Mouse (Mus musculus) gastrocnemius, postnatal 4 days (tissue): Measurements from ENCODE around the gene Epop. TPM values are rescaled to one million over a fixed set of nuclear protein-coding genes. Genes with fewer than 3 reads are reported as not detected.

Experiments
- DNase-seq, 2 experiments: peaks; one replicate each; pipeline ENCODE4 v3.0.0; 2021 to 2022; ENCODE audit warnings: low spot score in 2 of 2, mixed read lengths in 2 of 2
- total RNA-seq, 2 experiments: library from RNA; stranded (reverse); gene quantifications; 2 replicates each; pipeline ENCODE4 v1.2.3; 2021

Epop gene
- total RNA-seq, 2 experiments from 2014 or later, result 0.47 to 0.76 TPM

DNA sequence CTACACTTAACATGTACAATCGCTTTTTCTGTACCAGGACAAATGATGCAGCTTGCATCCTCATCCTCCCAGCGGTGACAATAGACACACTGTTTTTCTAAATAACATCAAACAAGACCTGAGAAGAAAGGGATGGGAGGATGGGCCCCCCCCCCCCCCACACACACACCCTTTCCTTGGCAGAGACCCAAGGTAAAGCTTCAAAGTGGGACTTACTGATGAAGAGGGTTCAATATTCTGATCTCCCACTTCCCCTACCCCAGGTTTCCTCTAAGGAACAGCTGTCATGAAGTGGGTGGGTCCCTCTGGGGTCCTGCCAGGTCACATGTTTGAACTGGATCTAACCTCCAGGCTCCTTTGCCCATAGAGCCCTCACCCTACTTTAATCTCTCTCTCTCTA lies 1.5 kb upstream of the Epop start:
- no peak for DNase-seq

DNA sequence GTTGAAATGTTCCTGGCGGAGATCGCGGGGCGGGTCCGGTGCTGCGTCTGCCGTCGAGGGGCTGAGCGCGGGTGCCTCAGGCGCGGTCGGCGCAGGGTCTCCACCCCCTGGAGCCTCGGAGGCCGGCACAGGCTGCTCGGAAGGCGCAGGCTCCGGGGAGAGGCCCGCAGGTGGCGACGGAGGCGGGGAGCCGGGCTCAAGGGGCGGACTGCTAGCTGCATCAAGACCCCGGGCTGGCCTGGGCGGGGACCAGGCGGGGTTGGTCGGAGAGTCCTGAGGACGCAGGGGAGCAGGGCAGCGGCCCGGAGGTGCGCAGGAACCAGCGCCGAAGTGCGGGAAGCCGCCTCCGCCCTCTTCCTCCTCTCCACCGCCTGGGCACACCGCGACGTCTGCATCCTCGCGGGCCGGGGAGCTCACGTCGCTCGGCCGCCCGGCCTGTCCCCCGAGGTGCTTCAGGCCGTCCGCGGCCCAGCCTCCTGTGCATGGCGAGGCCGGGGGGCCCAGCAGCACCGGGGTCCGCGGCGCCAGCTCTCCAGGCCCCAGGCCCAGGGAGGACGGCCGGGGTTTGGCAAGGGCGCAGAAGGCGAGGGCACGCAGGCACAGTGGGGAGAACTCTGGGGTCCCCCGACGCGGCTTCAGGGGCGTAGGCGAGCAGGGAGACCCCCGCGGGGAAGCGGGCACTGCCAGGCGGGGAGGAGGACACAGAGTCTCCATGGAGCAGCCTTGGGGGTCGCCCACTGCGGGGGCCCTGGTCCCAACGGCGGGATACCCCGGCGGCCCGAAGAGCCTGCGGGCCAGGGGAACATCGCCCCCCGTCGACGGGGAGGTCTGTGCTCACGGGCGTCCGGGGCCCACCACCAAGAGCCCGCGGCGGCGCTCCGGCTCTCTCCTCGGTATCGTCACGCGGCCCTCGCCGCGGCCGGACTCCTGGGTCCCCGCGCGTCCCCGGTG lies 659 bp downstream of the Epop start:
- peak; percentile 24 to 33 for DNase-seq

DNA sequence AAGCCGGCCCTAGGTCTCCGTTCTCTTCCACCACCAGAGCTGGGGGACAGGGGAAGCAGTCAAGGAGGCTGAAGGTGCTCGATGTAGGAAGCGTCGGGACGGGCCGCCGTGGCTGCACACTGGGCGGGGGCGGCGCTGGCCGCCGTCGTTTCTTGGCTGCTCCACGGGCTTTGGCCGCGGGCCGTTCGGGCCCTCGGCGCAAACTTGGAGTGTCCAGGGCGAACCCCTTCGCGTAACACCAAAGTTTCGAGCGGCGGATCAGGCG lies 1.3 kb downstream of the Epop start:
- DNase-seq, result peak; percentile 22 to 28

DNA sequence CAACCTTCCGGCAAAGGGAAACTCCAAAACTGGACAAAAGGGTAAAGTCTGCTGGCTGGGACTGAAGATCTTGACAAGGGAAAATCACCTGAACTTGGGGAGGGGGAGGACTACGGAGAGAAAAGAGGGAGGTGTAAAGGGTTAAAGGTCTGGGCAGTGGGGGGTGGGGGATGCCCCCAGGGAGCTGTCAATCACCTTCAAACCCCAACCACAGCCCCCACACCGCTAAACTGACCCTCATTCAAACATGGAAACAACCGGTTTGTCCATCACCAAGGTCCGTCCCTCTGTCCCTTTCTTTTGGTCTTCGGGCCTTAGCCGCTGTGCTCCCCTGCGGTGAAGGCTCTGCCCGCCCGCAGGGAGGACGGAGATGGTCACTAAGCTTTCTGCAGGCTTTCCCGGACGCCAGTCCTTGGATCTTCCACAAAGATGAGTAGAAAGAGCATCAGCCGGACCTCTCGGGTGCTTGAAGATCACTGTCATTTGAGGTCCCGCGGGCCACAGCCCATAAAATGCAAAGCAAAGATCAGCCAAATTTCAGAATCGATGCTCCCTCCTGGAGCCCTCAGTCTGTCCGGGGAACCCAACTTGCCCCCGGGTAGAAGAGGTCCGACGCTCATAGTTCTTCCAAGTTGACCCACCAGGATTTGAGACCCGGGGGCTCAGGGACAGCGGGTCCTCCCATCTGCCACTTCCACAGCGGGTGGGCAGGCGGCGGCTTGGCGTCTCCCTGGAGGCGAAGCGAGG lies 1.8 kb downstream of the Epop start:
- DNase-seq, result no peak

DNA sequence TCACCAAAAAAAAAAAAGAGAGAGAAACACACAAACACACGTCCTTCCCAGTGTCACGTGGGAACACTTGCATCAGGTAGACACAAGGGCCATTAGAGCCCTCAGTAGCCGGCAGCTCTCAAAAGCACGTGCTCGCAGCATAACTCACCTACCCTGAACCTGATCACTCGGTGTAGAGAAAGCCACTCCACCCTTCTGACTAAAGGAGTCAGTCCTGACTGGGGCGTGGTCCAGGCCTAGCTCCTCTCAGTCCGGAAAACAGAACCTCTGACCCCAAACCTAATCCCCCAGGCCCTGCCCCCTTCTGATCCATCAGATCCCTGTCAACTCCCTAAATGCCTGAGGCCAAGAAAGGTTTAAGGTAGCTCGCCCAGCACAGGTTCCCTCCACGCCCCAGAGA lies 2.7 kb downstream of the Epop start:
- DNase-seq, result no peak

DNA sequence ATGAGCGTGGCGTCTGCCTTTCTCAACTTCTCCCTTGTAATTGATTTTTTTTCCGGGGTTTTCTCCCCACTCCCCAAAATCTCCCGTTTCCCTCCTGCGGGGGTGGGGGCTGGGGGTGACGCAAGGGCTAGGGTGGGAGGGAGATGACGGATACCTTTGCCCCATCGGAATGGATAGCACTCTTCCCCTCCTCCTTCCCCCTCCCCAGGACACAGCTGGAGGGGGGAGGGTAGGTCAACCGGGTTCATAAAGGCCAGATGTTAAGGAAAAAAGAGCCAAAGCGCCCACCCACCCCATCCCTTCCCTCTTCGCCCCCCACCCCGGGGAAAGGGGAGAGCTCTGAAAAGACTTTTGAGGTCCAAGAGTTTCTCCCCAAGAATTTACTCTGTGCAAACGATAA lies 3.1 kb downstream of the Epop start:
- no peak for DNase-seq

DNA sequence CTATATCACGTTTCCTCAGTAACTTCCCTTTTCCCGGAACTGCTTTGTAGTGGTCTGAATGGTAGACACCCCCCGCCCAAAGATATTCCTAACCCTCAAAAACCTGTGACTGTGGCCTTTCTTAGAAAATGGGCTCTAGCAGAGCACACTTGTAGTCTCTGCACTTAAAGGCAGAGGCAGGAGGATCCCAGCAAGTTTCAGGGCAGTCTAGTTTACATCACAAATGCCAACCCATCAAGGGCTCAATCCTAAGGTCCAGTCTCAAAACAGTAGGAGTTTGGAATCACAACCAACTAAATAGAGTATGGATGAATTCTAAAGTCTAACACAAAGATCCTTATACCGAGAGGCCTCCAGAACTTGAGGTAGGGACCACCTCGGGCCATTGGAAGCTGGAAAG lies 4.0 kb downstream of the Epop start:
- DNase-seq, result no peak

DNA sequence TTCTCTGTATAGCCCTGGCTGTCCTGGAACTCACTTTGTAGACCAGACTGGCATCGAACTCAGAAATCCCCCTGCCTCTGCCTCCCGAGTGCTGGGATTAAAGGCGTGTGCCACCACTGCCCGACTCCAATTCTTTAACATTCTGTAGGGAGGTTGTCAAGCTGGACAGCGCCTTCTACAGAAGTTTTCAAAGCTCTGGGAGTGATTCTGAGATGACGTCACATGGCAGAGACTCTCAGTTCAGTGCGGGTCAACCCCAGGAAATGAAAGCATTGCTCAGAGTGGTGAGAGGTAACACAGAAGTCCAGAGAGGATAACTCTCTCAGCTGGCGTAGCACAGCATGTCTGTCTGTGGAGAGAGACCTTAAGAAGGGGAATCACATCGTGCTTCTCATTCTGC lies 6.3 kb downstream of the Epop start:
- no peak for DNase-seq

DNA sequence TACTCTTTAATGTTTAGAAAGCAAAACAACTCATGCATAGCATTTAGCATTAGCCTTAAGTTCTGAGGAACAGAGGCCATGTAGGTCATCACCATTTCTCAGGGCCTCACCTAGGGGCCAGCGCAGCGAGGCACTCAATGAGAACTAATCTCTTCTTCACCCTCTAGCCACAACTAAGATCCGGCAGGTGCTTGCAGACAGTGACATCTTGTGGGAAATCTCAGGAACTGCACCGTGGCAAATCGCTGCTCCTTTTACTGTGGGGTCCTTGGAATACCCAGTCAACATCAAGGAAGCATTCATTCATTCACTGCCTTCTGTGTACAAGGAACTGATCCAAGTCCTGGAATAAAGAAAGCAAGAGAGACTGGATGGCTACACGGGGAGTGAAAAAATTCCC lies 7.1 kb downstream of the Epop start:
- DNase-seq, result peak in 1 of 2 experiments; percentile 53

DNA sequence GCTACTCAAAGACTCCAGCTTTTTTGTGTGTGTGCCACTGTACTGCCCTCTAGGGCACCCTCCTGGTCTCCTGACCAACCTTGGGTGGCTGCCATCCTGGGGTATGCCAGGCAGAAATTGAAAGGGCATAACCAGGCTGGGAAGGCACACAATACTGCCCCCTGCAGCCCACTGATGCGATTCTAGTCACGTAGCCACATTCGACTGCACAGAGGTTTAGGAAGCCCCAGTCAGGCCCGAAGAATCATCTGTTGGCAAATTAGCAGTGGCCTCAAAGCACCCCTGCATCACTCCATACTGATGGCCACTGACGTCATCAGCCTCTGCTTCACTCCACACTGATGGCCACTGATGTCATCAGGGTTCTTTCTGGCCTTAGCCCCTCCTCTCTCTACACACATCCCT lies 10.1 kb downstream of the Epop start:
- DNase-seq, result peak in 1 of 2 experiments; percentile 50

DNA sequence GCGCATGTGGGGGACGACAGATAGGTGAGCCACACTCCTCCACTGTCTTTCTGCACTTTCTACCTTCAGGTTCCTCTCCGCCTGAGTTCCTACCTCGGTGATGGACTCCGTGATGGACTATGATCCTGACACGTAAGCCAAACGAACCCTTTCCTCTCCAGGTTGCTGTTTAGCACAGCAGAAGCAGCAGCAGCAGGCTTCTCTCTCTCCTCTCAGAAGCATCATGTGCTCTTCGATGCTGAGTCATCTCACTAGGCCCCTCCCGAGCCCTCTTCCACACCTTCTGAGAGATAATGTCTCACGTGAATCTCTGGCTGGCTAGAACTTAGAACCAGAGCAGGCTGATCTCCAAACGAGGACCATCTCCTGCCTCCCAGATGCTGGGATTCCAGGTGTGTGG lies 11.1 kb downstream of the Epop start:
- no peak for DNase-seq

DNA sequence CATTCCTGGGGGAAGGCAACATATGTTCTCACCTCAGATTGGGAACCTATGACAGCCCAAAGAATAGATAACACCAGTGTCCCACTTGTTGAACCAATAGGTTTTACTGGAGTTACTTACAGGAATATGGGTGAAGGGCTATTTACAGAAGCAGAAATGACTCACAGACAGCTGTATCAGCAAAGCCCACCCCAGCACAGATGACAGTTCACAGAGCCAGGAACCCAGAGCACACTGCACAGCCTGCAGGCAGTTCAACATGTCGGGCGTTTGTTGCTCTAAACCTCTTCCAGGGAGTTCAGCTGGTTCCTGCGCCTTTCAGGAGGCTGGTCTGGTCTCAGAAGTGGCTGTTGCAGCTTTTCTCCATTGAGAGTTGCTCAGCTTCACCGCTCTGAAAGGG lies 14.2 kb downstream of the Epop start:
- DNase-seq, result no peak

DNA sequence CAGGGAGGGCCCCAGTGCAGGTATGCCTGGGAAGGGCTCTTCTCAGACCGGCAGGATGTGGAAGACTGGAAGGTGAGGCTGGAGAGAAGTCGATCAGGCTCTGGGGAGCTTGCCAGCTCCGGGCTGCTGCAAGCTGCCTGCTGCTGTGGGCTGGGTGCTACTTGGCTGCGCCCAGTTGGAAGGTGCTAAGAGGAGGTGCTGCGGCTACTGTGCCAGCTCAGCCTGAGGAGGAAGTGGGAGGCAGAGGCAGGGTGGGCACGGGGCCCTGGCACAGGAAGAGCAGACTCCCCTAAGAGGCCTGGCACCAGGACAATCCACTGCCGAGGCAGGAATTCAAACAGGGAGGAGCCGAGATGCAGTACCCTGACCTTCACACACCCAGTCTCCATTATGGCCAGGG lies 18.4 kb downstream of the Epop start:
- no peak for DNase-seq

DNA sequence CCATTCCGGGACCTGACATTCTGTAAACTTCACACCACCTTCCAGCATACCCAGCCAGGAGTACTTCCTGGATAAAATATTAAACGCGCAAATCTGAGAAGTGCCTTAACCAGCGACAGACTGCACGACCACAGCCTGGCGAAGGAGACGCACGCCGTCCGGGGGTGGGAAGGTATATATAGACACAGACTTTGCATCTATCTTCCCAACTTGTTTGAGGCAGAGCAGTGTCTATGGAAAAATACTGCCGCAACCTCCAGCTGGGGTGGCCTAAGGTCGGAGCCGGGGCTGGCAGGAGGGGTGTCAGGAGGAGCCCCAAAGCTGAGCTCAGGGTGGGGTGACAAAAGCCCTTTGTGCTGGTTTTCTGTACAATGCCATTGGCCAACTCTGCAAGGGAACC lies 19.8 kb downstream of the Epop start:
- DNase-seq, result no peak

DNA sequence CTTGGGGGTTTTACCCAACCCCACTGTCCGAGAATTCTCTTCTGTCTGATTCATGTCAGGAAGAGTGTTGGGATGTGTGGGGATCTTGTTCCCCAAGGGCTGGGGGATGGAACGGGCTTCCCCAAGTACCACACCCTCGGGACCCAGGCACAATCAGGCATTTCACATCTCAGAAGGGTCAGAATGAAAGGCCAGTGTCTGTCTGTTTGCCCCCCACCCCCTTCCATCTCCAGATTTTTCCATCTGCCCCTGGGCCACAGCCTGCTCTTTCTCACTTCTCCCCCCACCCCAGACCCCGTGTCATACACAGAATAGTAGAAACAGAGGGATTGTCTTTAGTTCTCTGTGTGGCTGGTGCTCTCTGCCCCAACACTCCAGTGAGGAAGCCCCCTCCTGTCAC lies 20.6 kb downstream of the Epop start:
- no peak for DNase-seq

DNA sequence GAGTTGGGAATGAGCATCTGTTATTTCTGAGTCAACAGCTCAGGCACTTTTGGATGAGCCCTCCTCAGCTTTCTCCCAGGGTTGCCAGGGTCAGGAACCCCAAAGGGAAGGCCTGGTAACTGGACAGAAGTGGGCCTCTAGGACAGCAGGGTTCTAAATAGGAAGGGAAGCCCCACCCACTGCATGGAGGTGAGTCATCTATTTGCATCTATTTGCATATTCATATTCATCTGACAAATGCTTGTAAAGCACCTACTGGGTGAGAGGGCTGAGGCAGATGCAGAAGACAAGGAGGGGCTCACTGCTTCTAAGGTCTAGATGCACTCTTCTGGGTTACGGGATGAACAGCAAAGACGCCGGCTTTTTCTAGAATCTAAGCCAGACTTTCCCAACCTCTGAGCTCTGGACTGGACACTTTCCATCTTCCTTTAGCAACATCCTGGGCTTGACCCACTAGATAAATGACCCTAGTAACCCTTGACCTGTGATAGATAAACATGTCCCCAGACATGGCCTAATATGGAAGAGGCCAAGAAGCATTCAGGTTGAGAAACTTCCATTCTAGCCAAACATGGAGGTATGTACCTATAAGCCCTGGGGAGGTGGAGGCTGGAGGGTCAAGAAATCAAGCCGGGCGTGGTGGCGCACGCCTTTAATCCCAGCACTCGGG lies 22.3 kb downstream of the Epop start:
- DNase-seq, result no peak

DNA sequence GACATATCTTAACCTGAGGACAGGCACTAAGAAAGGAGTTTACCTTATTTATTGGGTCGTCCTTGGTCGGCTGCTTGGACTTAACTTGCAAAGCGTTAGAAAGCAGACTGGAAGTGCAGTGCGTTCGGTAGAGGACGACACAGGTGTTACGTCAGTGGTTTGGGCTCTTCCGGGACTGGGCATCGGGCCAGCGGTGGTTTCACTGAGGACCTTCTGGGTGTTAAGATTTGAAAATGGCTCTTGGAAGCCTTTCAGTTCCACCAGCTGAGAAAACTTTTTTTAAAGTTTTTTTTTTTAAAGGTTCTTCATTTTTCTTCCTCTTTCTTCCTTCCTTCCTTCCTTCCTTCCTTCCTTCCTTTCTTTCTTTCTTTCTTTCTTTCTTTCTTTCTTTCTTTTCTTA lies 25.6 kb downstream of the Epop start:
- DNase-seq, result no peak

DNA sequence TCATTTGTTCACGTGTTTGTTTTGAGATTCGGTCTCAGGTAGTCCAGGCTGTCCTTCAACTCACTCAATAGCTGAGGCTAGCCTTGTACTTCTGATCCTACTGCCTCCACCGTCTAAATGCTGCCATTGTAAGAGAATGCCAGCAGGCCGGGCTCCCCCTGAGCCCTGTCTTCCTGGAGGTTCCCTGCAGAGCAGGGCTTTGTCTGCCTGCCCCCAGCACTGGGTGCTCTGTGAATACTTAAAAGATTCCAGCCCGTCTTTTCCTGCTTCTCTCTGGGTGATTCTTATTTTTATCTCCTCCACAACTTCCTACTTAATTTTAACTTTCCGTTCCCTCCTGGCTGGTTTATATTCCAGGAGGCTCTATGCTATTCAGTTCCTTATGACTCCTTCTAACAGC lies 27.3 kb downstream of the Epop start:
- DNase-seq, result no peak

DNA sequence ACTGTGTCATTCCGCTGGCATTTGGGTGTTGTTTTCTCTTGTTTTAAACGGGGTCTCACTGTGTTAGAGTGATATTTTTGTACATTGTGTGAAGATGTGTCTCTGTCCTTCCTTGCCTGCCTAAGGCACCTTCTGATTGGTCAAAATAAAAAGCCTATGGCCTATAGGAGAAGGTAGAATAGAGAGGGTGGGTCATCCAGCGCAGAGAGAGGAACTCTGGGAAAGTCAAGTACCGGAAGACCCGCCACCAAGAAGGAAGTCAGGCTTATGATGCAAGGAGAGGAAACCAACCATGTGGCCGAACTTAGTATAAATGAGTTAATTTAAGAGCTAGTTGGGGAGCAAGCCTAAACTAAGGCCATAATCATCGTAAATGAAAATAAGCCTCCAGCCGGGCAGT lies 30.4 kb downstream of the Epop start:
- DNase-seq, result no peak

DNA sequence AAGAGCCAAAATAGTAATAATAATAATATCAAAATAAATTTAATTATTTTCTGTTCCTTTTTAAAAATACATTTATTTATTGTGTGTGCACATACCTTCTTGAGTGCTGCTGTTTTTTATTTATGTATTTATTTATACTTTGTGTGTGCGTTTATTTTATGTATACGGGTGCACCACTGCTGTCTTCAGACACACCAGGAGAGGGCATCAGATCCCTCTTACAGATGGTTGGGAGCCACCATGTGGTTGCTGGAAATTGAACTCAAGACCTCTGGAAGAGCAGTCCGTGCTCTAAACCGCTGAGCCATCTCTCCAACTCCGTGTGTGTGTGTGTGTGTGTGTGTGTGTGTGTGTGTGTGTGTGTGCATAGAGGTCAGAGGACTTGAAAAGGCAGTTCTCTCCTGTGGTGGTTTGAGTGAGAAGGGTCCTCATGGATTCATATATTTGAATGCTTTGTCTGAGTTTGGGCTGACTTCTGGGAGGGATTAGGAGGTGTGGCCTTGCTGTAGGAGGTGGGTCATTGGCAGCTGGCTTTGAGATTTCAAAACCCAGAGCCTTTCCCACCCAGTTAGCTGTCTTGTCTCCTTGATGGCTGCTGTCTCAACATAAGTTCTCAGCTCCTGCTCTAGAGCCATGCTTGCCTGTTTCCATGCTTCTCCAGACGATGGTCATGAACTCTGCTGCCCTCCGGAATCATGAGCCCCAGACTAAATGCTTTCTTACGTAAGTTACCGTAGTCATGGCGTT lies 31.4 kb downstream of the Epop start:
- no peak for DNase-seq

DNA sequence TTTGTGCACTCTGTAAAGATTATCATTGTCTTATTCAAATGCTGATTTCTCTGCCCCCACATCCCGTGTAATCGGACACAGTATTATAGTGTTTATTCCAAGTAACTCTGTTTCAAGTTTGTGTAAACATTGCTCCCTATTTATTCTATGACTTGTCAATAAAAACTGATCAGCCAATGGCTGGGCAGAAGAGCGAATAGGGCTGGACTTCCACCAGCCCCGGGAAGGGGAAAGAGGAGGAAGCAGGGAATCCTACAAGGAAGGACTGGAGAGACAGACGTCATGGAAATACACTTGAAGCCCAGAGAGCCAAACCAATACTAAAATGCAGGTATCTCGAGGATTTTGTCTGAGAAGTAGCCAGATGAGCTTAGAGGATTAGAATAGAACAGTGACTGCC lies 35.4 kb downstream of the Epop start:
- DNase-seq, result no peak

DNA sequence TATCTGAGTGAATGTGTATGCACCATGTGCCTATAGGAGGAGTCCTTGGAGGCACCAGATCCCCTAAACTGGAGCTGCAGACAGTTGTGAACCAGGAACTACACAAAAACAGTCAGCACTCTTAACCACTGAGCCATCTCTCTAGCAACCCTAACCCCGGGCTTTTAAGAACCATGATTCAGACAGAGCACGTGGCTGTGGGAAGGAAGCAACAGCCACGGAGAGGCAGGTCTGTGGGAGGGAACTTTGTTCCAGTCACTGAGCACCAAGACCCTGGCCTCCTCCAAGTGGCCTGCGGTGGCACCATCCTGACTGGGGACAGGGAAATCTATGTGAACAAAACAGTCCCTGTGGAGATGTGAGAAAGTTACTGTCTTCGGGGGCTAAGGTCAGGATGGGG lies 37.6 kb downstream of the Epop start:
- DNase-seq, result no peak
